Mouse (Mus musculus) embryonic fibroblast, embryonic 13.5 days (primary cell): ENCODE measurements around the gene Nr3c2. TPM values are rescaled to one million over a fixed set of nuclear protein-coding genes. Genes with fewer than 3 reads are reported as not detected.

ENCODE experiments used
- H3K27ac ChIP-seq: 2 replicates; pipeline ENCODE4 v1.5.1; 2012; ENCODE audit warnings: low read length, control low read depth, inconsistent platforms; ENCODE audit not compliant: insufficient read depth
- H3K4me1 ChIP-seq: 2 replicates; pipeline ENCODE4 v1.6.1; 2011; ENCODE audit warnings: low read length; ENCODE audit not compliant: control insufficient read depth, insufficient read depth
- H3K4me3 ChIP-seq: 2 replicates; pipeline ENCODE4 v1.5.1; 2011; ENCODE audit warnings: mild to moderate bottlenecking, control low read depth, low read length; ENCODE audit not compliant: insufficient read depth
- CTCF ChIP-seq: IDR thresholded peaks from 2 replicates; pipeline ENCODE4 v1.5.1; 2011; ENCODE audit warnings: mild to moderate bottlenecking, control low read depth, low read length, moderate library complexity, borderline replicate concordance; ENCODE audit not compliant: insufficient read depth
- POLR2A ChIP-seq: IDR thresholded peaks from 2 replicates; pipeline ENCODE4 v1.6.1; 2011; ENCODE audit warnings: low read depth, mild to moderate bottlenecking, control low read depth, low read length, moderate library complexity
- polyA plus RNA-seq: library from polyadenylated mRNA; stranded (reverse); fragments of >200 nt; gene quantifications from 2 replicates; pipeline ENCODE4 v1.2.4, GENCODE M21; 2011; ENCODE audit warnings: low read depth; ENCODE audit not compliant: missing spikeins, insufficient read length

The Nr3c2 gene
- polyA plus RNA-seq, 1 experiment: 1.9 TPM

DNA sequence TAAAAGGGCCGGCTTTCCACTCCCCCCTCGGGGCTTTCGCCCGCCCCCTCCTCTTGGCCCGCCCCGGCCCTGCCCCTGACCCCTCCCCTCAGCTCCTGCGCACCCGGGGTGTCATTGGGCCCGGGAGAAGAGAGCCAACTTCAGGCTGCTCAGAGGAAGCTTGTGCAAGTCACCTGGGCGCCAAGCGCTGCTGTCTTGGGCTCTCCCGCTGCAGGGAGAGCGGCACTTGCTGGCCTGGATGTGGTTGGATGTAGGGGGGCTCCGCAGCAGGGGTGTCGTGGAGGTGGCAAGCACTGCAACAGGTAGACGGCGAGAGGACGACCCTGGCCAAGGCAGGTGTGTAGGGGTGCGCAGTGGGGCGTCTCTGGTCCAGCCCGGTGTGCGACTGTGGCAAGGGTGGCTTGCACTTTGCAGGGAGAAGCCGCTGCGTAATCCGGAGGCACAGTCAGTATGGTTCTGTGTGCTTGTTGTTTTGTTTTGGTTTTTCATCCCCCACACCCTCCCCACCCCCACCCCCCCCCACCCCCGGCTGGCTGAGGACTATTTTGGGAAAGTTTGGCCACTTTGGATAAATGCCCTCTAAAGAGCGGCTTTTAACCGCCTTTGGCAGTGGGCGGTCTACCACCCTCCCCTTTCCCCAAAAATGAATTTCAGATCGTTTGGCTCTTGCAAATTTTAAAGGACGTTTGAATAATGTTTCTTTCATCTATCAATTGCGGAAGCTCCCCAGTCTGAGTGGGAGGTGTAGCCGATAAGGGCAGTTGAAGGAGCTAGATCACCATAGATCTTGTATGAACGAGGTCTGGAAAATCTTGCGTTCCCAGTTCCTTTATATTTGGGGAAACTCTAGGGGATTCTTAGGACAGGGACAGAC lies 3.2 kb downstream of the Nr3c2 start:
- no peaks in the 10 kb centered on the region for H3K4me1 ChIP-seq
- H3K27ac ChIP-seq: no peak overlapping the region
- peak overlapping the region; percentile 65 for H3K4me3 ChIP-seq
- TF ChIP-seq POLR2A: no peak; the same call in 1 of the 2 replicates
- no peak for TF ChIP-seq CTCF

DNA sequence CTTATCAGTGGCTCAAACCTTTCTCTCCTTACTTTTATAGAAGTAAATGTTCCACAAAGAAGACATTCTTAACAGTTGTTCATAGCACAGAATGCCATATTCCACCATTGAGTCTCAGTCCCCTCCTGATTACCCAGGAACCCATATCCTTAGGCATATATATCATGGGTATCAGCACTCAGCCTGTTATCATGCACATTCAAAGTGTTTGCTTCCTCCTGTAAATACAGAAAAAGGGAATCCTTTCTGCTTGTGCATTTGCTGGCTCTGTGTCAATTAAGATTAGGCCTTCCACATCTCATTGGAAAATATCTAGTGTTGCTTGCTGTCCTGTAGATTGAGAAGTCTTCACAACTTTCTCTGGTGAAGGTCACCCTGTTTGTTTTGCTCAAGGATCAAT lies 12.0 kb downstream of the Nr3c2 start:
- Histone ChIP-seq H3K4me3 (no peak overlapping the region), H3K27ac (no peak overlapping the region), H3K4me1 (no peaks in the 10 kb centered on the region)
- TF ChIP-seq POLR2A (no peak), CTCF (no peak)

DNA sequence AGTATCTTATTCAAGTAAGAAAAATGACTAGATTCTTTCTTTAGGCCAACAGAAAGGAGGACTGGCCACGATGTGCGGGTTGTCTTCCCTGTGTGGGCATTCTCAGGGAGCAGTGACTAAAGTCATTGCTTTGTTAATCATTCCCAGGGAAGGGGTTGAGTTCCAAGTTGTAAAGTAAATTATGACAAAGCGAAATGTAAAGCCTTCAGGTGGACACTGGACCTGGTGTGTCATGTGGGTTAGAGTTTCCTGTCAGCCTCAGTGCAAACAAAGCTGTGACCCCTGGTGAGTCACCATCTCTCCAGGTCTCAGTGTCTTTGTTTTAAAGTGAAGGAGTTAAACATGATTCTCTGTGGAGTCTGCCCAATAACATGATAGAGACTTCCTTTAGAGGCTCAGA lies 13.4 kb downstream of the Nr3c2 start:
- no peak overlapping the region for H3K27ac ChIP-seq
- no peaks in the 10 kb centered on the region for H3K4me1 ChIP-seq
- no peak for TF ChIP-seq CTCF
- TF ChIP-seq POLR2A: no peak
- H3K4me3 ChIP-seq: no peak overlapping the region

DNA sequence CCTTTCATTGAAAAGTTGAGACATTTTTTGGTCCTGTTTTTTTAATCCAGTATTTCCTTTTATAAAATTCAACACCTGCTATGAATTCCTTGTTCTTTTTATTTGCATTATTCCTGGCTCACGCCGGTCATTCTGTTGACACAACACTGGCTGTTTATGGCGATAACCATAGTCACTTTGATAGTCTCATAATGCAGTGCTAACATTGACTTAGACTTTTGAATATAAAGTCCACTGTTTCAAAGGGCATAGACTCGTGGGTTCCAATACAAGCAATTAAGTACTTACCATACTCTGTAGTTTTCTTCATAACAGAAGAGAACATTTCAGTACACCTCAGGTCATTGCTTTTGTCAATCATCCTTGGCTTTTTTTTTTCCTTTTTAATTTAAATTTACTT lies 14.0 kb downstream of the Nr3c2 start:
- Histone ChIP-seq H3K4me3 (no peak overlapping the region), H3K4me1 (no peaks in the 10 kb centered on the region), H3K27ac (no peak overlapping the region)
- no peak for TF ChIP-seq POLR2A
- TF ChIP-seq CTCF: no peak

DNA sequence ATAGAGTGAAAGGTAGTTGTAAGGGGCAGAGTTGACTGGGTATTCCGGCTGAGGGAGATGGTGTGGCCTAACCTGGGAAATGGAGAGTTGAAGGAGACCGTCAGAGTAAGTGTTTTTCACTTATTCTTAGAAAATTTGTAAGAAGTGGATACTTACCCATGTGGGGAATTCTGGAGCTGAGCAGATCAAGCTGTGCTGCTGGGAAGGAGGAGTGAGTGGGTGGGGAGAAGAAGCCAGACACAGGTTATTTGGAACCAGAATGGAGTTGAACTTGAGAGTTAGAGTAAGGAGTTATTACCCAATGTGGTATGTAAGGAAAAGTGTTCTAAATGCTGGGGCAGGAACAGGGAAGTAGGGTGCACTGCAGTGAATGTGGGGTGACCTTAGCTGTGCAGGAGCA lies 16.0 kb downstream of the Nr3c2 start:
- Histone ChIP-seq H3K4me3 (no peak overlapping the region), H3K4me1 (no peaks in the 10 kb centered on the region), H3K27ac (no peak overlapping the region)
- no peak for TF ChIP-seq POLR2A
- TF ChIP-seq CTCF: no peak

DNA sequence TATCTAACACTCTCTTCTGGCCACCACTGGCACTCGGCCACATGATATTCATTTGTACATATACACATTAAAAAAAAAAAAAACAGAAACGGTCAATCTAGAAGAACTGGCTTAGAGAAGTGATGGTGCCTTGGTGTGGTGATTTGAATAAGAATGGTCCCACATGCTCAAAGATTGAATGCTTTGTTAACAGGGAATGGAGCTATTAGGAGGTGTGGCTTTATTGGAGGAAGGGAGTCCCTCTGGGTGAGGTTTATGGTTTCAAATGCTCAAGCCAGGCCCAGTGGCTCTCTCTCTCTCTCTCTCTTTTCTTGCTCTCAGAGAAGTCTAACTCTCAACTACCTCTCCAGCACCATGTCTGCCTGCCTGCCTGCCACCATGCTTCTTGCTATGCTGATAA lies 20.3 kb downstream of the Nr3c2 start:
- Histone ChIP-seq H3K27ac (no peak overlapping the region), H3K4me1 (no peaks in the 10 kb centered on the region), H3K4me3 (no peak overlapping the region)
- TF ChIP-seq CTCF: no peak
- TF ChIP-seq POLR2A: no peak

DNA sequence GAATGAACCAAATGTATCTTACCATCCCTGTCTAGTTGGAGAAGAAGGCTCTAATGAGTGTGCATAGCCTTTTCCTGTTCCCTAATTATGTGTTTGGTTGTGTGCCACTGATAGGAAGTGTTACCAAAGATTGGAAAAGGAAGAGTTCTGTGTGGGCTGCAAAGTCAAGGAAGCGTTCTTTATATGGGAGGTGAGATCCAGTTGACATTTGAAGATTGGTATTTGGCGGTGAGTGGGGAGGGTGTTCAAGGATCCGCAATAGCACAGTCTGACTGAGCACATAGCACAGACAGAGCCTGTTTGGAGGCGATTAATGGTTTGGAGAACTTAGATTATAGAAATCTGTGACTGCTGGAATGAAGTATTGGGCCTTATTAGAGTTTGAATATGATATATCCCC lies 24.9 kb downstream of the Nr3c2 start:
- TF ChIP-seq POLR2A (no peak), CTCF (no peak)
- no peak overlapping the region for H3K27ac ChIP-seq
- no peak overlapping the region for H3K4me3 ChIP-seq
- H3K4me1 ChIP-seq: no peaks in the 10 kb centered on the region

DNA sequence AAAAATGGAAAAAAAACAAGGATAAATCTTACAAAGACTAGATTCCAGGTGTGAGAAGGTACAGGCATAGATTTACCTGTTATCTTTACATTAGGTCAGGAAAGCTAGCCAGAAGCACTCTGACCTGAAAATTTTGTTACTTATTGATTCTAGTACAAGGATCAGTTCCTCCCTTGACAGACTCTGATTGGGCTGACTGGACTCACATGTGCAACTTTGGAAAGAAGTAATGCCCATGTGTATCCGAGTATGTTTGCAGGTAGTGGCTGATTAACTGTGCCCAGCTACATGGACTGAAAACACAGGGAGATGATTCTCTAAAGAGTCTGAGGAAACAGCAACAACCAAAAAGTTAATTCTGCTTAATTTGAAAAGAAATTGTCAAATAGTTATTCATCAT lies 29.1 kb downstream of the Nr3c2 start:
- Histone ChIP-seq H3K4me1 (no peaks in the 10 kb centered on the region), H3K27ac (no peak overlapping the region), H3K4me3 (no peak overlapping the region)
- TF ChIP-seq CTCF (no peak), POLR2A (no peak)

DNA sequence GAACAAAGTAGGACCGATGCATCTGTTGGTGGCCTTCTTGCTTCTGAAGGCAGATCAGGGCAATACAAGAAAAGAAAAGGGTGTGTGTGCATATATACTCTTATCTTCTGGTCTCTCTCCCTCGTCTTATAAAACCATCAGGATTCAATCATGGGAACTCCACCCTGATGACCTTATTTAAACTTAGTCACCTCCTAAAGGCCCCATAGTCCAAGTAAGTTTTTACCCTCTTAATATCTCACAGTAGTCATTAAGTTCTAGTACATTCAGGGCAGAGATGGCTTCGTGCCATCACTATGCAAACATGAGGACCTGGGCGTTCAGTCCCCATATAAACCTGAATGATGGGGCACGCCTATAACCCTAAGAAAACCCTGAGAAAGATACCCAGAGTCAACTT lies 29.6 kb downstream of the Nr3c2 start:
- H3K4me1 ChIP-seq: no peaks in the 10 kb centered on the region
- no peak overlapping the region for H3K27ac ChIP-seq
- H3K4me3 ChIP-seq: no peak overlapping the region
- no peak for TF ChIP-seq POLR2A
- TF ChIP-seq CTCF: no peak

DNA sequence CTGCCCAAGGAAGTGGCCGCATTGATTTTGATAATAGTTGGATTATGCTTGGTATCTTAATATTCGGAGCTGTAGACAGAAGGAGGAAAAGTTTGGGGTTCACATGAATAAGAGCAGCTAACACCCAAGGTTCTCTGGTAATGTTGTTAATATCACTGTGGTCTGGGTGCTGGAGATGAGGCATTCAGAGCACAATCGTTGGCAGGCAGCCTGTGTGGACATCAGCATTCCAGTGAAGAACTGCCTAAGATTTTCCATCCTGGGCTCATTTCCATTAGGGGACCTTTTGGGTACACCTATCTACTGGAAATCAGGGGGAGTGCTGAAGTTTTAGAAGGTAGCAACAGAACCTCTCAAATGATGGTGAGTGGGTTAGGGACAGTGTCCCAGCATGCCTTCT lies 65.8 kb downstream of the Nr3c2 start:
- TF ChIP-seq POLR2A (no peak), CTCF (no peak)
- no peak overlapping the region for H3K27ac ChIP-seq
- no peaks in the 10 kb centered on the region for H3K4me1 ChIP-seq
- no peak overlapping the region for H3K4me3 ChIP-seq

DNA sequence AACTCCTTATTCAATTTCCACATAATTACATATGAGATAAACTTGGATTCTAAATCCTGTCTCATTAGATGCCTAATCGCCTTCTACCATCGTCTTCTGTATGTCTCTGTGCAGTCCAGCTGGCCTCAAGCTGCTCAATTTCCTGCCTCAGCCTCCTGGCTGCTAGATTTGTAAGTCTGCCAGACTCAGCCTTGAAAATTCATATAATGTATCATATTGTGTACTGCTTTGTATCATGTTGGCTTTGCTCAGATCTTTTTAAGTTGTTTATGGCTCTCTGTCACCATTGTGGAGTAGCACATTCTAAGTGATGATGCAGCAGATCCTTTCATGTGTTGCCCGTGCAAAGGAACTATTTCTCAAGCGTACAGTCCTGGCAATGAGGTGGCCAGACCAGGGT lies 71.9 kb downstream of the Nr3c2 start:
- Histone ChIP-seq H3K4me3 (no peak overlapping the region), H3K4me1 (no peaks in the 10 kb centered on the region), H3K27ac (no peak overlapping the region)
- TF ChIP-seq POLR2A: no peak
- no peak for TF ChIP-seq CTCF
